Mouse (Mus musculus): ENCODE data around the gene Egfl8. TPM values are rescaled to one million over a fixed set of nuclear protein-coding genes. Genes with fewer than 3 reads are reported as not detected.

Gene Egfl8
- polyA plus RNA-seq, 1 experiment from 2014 or later, result 3.4 TPM

DNA sequence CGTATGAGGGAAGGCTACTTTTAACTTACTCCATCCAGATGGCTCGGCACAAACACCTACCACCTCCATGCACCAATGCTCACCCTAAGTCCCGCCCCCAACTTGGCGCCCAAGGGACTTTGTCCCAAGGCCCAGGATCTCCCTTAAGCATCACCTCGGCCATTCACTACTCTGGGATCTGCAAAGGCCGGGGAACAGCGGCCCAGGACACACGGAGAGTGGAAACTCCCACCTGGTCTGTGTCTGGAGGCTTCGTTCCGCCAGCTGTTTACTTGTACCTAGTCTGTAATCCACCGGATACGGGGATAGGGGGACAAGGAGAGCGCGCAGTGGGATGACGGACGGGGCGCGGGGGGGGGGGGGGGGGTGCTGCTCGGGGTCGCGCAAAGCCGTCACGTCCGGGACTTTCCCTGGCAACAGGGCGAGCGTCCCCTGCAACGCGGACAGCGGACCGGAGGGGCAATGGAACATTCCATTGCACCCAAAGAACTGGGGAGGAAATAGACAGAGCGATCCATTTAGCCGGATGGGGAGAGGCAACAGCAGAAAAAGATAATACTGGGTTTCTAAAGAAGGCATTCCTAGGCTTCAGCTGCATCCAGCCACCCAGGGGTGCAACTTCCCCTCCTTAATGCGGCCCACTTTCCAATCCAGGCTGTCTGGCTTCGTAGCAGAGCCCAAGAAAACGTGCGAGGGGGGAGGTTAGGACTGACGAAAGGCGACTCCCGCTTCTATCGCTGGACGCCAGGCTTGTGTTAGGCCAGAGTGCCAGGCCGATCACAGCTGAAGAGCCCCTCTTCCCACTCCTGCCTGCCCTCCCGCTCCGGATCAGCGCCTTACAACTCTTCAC is 11.5 kb upstream of the Egfl8 start:
- Histone ChIP-seq H3K9ac (replicated peaks) (peak overlapping the region; percentile 73), H3K27me3 (peaks cover 40% of the 10 kb centered on the region), H3K36me3 (peaks cover 29% of the 10 kb centered on the region), H3K27ac (peak overlapping the region; percentile 90), H3K4me3 (replicated peaks) (peak overlapping the region; percentile 76), H3K4me2 (peak overlapping the region; percentile 87), H3K9me3 (no peaks in the 10 kb centered on the region), H3K4me1 (replicated peaks) (peaks cover 53% of the 10 kb centered on the region)
- WGBS, result under 1% methylated on average over 43 of the region's 45 CpGs
- ATAC-seq (ENCODE audit: insufficient number of reproducible peaks, insufficient read depth, low FRiP score, low TSS enrichment, low read depth), result peak; percentile 73

DNA sequence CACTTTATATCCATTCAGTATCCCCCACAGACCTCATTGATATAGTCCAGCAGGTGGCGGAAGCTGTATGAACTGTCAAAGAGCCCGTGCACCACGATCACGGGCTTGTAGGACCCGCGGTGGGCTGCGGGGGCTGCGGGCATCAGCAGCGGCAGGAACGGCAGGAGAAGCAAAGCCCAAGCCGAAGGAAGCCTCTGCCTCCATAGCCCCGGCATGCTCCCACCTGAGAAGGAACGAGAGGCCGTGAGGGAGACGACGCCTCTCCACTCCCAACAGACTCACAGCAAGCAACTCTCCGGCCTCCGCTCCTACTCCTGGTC is 11.0 kb upstream of the Egfl8 start:
- H3K27me3 ChIP-seq, result peaks cover 35% of the 10 kb centered on the region
- no peaks in the 10 kb centered on the region for H3K9me3 ChIP-seq
- H3K4me2 ChIP-seq, result peak overlapping the region; percentile 87
- peak overlapping the region; percentile 90 for H3K27ac ChIP-seq
- peak overlapping the region; percentile 76 for H3K4me3 ChIP-seq (replicated peaks)
- peaks cover 47% of the 10 kb centered on the region for H3K4me1 ChIP-seq (replicated peaks)
- ATAC-seq (ENCODE audit: insufficient number of reproducible peaks, insufficient read depth, low FRiP score, low TSS enrichment, low read depth), result 0 out of 2 replicates have a peak, but pooled peaks have one; percentile 4
- peaks cover 35% of the 10 kb centered on the region for H3K36me3 ChIP-seq
- under 1% methylated on average over 18 of the region's 18 CpGs for WGBS
- peak overlapping the region; percentile 73 for H3K9ac ChIP-seq (replicated peaks)

DNA sequence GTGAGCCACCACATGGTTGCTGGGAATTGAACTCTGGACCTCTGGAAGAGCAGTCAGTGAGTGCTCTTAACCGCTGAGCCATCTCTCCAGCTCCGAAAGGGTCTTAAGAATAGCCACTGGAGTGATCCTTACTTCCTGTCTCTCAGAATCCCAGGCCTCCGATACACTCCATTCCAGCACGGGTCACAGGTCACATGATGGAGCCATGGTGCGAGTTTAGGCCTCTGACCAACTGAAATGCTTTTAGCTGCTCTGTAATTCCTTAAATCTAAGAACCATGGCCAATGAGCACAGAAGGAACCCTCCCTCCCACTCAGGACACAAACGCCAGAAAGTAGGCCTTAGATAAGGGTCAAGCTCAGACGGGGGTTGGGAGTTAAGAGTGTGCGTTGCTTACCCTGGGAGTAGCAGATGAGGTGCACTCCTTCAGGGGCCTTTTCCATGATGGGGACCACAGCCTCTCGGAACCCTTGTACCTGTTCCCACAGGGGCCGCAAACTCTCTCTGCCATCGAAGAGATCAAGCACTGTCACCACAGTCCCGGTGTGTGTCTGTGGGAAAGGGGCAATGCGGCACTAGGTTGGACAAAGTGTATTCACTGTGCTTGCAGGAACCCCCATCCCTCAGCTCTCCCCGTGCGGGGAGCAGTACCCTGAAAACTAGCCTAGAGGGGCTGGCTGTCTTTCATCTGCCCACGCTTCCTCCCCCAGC is 10.4 kb upstream of the Egfl8 start:
- Histone ChIP-seq H3K9ac (replicated peaks) (peak overlapping the region; percentile 73), H3K9me3 (no peaks in the 10 kb centered on the region), H3K27me3 (peaks cover 29% of the 10 kb centered on the region), H3K4me3 (replicated peaks) (peak overlapping the region; percentile 76), H3K36me3 (peaks cover 38% of the 10 kb centered on the region), H3K4me1 (replicated peaks) (peaks cover 42% of the 10 kb centered on the region), H3K27ac (peak overlapping the region; percentile 90), H3K4me2 (peak overlapping the region; percentile 87)
- ATAC-seq (ENCODE audit: insufficient number of reproducible peaks, insufficient read depth, low FRiP score, low TSS enrichment, low read depth), result no peak
- WGBS, result 54% methylated on average over 16 of the region's 16 CpGs

DNA sequence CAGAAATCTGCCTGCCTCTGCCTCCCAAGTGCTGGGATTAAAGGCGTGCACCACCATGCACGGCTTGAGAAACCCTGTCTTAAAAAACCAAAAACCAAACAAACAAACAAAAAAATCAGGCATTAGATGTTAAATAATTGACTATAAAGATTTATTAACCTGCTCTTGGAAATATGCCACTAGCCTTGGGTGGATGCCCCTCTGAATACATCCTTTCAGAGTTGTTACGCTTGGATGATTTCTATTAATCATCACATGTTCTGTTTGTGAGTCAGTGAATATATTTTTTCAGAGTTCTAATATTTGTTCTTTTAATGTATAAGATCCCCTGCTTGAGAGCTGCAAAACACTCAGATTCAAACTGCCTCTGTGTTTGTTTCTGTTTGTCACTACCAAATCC is 9.2 kb upstream of the Egfl8 start:
- WGBS, result 92% methylated on average over 3 of the region's 3 CpGs
- no peak overlapping the region for H3K27ac ChIP-seq
- no peak for ATAC-seq (ENCODE audit: insufficient number of reproducible peaks, insufficient read depth, low FRiP score, low TSS enrichment, low read depth)
- no peaks in the 10 kb centered on the region for H3K9me3 ChIP-seq
- H3K27me3 ChIP-seq, result peaks cover 17% of the 10 kb centered on the region
- no peak overlapping the region for H3K4me3 ChIP-seq (replicated peaks)
- H3K4me2 ChIP-seq, result no peak overlapping the region
- H3K36me3 ChIP-seq, result peaks cover 46% of the 10 kb centered on the region
- no peak overlapping the region for H3K9ac ChIP-seq (replicated peaks)
- H3K4me1 ChIP-seq (replicated peaks), result peaks cover 29% of the 10 kb centered on the region

GRCm38 (mm10) chr17:34623161-34623560 is 7.4 kb upstream of the Egfl8 start:
- ATAC-seq (ENCODE audit: insufficient number of reproducible peaks, insufficient read depth, low FRiP score, low TSS enrichment, low read depth), result no peak
- Histone ChIP-seq H3K36me3 (peaks cover 48% of the 10 kb centered on the region), H3K27me3 (no peaks in the 10 kb centered on the region), H3K4me3 (replicated peaks) (no peak overlapping the region), H3K27ac (no peak overlapping the region), H3K4me1 (replicated peaks) (peaks cover 12% of the 10 kb centered on the region), H3K9me3 (no peaks in the 10 kb centered on the region), H3K4me2 (no peak overlapping the region), H3K9ac (replicated peaks) (no peak overlapping the region)
- 89% methylated on average over 9 of the region's 9 CpGs for WGBS

DNA sequence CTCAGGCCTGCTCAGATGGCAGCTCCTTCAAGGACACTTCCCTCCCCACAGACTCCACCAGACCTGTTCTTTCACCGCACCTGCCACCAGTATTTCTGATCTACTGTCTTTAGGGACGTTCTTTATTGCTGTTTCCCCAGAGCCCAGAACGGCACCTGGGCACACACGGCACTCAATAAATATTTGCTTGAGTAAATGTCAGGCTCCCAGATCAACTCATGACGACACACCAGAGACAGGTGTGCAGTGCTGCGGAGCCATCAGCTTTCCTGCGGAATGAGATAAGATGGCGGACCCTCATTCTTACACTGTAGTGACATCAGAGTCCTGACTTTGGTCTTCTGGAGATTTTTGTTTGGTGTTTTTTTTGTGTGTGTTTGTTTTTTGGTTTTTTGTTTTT is 5.2 kb upstream of the Egfl8 start:
- H3K4me3 ChIP-seq (replicated peaks), result no peak overlapping the region
- no peak for ATAC-seq (ENCODE audit: insufficient number of reproducible peaks, insufficient read depth, low FRiP score, low TSS enrichment, low read depth)
- WGBS, result 90% methylated on average over 8 of the region's 8 CpGs
- no peaks in the 10 kb centered on the region for H3K9me3 ChIP-seq
- H3K27ac ChIP-seq, result no peak overlapping the region
- H3K4me2 ChIP-seq, result no peak overlapping the region
- H3K9ac ChIP-seq (replicated peaks), result no peak overlapping the region
- H3K27me3 ChIP-seq, result no peaks in the 10 kb centered on the region
- H3K36me3 ChIP-seq, result peaks cover 64% of the 10 kb centered on the region
- peaks cover under 1% of the 10 kb centered on the region for H3K4me1 ChIP-seq (replicated peaks)

DNA sequence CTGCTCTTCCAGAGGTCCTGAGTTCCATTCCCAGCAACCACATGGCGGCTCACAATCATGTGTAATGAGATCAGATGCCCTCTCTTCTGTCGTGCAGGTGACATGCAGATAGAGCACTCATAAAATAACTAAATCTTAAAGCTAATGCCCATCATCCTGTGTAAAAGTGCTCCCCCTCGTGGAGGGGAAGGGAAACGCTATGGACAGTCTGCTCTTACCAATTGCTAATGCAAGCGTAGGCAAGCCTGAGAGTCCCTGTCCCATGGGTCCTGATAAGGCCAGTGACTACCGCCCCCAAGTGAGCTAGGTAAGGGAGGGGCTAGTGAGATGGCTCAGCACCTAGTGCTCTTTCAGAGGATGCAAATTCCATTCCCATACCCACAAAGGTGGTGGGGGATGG is 3.2 kb upstream of the Egfl8 start:
- no peak for ATAC-seq (ENCODE audit: insufficient number of reproducible peaks, insufficient read depth, low FRiP score, low TSS enrichment, low read depth)
- Histone ChIP-seq H3K9ac (replicated peaks) (no peak overlapping the region), H3K9me3 (no peaks in the 10 kb centered on the region), H3K27ac (no peak overlapping the region), H3K27me3 (no peaks in the 10 kb centered on the region), H3K4me2 (no peak overlapping the region), H3K4me1 (replicated peaks) (no peaks in the 10 kb centered on the region), H3K4me3 (replicated peaks) (no peak overlapping the region), H3K36me3 (peaks cover 72% of the 10 kb centered on the region)
- 20% methylated on average over 6 of the region's 6 CpGs for WGBS

GRCm38 (mm10) chr17:34613830-34614229 is 1.9 kb downstream of the Egfl8 start:
- H3K4me2 ChIP-seq, result no peak overlapping the region
- no peak overlapping the region for H3K4me3 ChIP-seq (replicated peaks)
- ATAC-seq (ENCODE audit: insufficient number of reproducible peaks, insufficient read depth, low FRiP score, low TSS enrichment, low read depth), result no peak
- H3K9me3 ChIP-seq, result no peaks in the 10 kb centered on the region
- no peaks in the 10 kb centered on the region for H3K27me3 ChIP-seq
- no peak overlapping the region for H3K9ac ChIP-seq (replicated peaks)
- WGBS, result 90% methylated on average over 10 of the region's 10 CpGs
- H3K27ac ChIP-seq, result no peak overlapping the region
- peaks cover under 1% of the 10 kb centered on the region; the same call in 1 of the 2 replicates for H3K4me1 ChIP-seq (replicated peaks)
- peaks cover 74% of the 10 kb centered on the region for H3K36me3 ChIP-seq

GRCm38 (mm10) chr17:34613054-34613645 is 2.6 kb downstream of the Egfl8 start:
- H3K27me3 ChIP-seq, result no peaks in the 10 kb centered on the region
- peaks cover 79% of the 10 kb centered on the region for H3K36me3 ChIP-seq
- WGBS, result 87% methylated on average over 11 of the region's 11 CpGs
- no peaks in the 10 kb centered on the region for H3K9me3 ChIP-seq
- H3K27ac ChIP-seq, result no peak overlapping the region
- no peak overlapping the region for H3K4me2 ChIP-seq
- no peak for ATAC-seq (ENCODE audit: insufficient number of reproducible peaks, insufficient read depth, low FRiP score, low TSS enrichment, low read depth)
- H3K4me3 ChIP-seq (replicated peaks), result no peak overlapping the region
- H3K9ac ChIP-seq (replicated peaks), result no peak overlapping the region
- H3K4me1 ChIP-seq (replicated peaks), result peaks cover 7% of the 10 kb centered on the region

DNA sequence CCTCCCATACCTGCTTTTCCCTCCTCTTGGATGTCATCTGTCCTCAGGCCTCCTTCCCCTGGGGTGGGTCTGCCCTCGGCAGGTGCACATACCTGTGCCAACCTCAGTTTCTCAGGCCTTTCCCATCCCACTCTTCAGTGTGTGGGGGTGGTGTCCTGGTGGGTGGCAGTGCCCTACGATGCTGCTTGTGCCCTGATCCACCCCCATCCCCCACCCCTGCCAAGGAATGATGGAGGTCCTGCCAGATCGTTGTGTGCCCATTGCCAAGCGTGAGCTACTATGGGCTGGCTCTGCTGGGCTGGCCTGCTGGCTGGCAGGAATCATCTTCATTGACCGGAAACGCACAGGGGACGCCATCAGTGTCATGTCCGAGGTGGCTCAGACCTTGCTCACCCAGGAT is 4.7 kb downstream of the Egfl8 start:
- no peak overlapping the region for H3K4me2 ChIP-seq
- H3K9ac ChIP-seq (replicated peaks), result 0 out of 2 replicates have a peak overlapping the region, but pooled peaks have one; percentile 8
- peaks cover 68% of the 10 kb centered on the region for H3K36me3 ChIP-seq
- ATAC-seq (ENCODE audit: insufficient number of reproducible peaks, insufficient read depth, low FRiP score, low TSS enrichment, low read depth), result no peak
- H3K4me3 ChIP-seq (replicated peaks), result no peak overlapping the region
- WGBS, result 95% methylated on average over 8 of the region's 8 CpGs
- no peaks in the 10 kb centered on the region for H3K27me3 ChIP-seq
- no peak overlapping the region for H3K27ac ChIP-seq
- peaks cover 24% of the 10 kb centered on the region for H3K4me1 ChIP-seq (replicated peaks)
- no peaks in the 10 kb centered on the region for H3K9me3 ChIP-seq

- Histone ChIP-seq H3K9me3 (no peaks in the 10 kb centered on the region), H3K36me3 (peaks cover 39% of the 10 kb centered on the region), H3K4me2 (no peak overlapping the region), H3K27me3 (no peaks in the 10 kb centered on the region), H3K9ac (replicated peaks) (no peak overlapping the region), H3K4me1 (replicated peaks) (peaks cover 35% of the 10 kb centered on the region), H3K27ac (no peak overlapping the region), H3K4me3 (replicated peaks) (no peak overlapping the region)
- WGBS, result 84% methylated on average over 7 of the region's 7 CpGs
- no peak for ATAC-seq (ENCODE audit: insufficient number of reproducible peaks, insufficient read depth, low FRiP score, low TSS enrichment, low read depth)
Observed at GRCm38 (mm10) chr17:34607997-34608396, 7.8 kb downstream of the Egfl8 start.

Data from limb, embryonic 12.5 days (tissue).